Mouse (Mus musculus) T-helper 17 cell (primary cell): ENCODE data around the gene L3mbtl2.

Source experiments
- in situ Hi-C, 2 experiments: fragments of 300-600 bp; cut with MboI, MseI; formaldehyde crosslinking; loops; 1 replicate in 1 of 2; 2 replicates in 1 of 2; pipeline ENCODE4 v1.15.1; 2025; ENCODE audit warnings: high pct_unique_total_duplicates in 2 of 2

L3mbtl2 gene

DNA sequence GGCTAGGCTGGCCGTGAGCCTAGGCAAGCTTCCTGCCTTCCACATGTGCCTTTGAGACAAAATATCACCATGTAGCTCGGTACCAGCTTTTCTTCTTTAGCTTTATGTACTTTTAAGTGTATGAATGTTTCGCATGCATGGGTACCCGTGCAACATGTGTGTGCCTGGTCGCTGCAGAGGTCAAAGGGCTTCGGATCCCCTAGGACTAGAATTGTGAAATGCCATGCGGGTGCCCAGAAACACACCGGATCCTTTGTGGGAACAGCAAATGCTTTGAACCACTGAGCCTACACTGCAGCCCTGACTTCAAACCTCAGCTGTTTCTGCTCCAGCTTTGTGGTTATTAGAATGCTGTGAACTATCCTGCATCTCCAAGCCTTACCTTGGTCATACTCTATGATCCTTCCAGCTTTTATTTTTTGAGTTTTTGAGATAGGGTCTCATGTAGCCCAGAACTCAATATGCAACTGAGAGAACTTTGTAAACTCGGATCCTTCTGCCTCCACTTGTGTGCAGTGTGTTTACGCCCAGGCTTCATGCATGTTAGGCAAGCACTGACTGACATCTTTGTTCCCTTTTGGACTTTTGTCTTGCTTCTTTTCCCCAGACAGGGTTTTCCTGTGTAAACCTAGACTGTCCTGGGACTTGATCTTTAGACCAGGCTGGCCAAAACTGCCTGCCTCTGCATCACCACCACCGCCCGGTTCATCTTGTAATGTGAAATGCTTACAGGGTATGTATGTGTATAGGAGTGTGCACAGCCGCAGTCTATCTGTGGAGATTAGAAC, 38.8 kb downstream of the L3mbtl2 start:
- in situ Hi-C loops, result no loop called here

DNA sequence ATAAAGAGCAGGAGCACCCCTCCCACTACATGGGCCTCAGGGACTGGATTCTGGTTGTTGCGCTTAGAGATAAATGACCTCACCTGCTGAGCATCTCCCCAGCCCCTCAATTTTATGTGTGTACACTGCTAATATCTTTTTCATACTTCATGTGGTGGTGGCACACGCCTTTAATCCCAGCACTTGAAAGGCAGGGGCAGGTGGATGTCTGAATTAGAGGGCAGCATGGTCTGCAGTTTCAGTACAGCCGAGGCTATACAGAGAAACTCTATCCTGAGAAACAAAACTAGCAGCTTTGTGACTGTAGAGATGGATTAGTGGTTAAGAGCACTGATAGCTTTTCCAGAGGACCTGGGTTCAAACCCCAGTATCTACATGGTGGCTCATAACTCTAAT, 39.4 kb downstream of the L3mbtl2 start:
- in situ Hi-C loops, result no loop called here

DNA sequence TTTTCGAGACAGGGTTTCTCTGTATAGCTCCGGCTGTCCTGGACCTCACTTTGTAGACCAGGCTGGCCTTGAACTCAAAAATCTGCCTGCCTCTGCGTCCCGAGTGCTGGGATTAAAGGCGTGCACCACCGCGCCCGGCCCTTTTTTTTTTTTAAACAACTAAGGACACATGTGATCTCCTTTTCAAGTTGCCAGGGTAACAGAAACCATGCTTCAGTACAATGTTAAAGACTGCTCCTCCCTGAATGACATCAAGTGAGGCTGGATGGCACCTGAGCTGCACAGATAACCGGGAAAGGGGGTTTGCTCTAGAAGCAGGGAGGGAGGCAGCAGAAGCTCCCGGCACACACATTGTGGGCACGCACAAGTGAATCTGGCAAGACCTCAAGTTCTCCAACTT, 45.3 kb downstream of the L3mbtl2 start:
- in situ Hi-C loops, result no loop called here

DNA sequence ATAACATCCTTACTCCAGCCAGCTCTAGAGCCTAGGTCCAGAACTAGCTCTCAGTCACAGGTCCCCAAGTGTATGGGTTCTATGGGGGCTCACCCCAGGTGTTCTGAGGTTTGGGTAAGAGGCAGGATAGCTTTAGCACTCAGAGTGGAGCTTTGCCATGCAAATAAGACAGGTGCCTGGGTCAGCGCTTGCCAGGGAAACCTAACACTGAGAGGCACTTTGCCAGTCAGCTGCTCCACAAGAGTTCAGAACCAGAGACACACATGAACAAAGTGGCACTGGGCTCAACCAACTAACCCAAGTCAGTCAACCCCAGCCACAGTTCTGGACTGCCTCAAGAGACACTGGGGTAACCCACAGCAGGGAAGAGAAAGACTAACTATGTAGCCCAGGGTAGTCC, 46.0 kb downstream of the L3mbtl2 start:
- in situ Hi-C loops, result loop anchor here in 1 of 2 experiments (5.0 kb wide), 1 partner anchor 67 kb away; no protein-coding TSS in a partner anchor

DNA sequence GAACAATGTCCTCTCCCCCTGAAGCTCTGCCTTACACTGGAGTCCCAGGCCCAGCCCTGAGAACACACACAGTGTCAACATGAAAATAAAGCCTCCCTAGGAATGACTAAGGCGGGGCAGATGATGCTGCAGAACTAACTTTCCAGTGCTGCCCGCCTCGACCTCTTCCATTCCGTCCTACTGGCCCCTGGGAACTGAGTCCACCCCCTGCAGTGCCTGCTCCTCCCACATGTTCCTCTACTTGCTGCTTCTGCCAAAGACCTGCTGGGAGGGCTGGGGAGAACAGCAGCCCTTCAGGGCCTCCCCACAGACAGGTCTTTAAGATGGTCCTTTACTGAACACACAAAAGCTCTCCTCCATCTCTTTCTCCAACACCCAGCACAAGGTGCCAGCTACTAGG, 47.1 kb downstream of the L3mbtl2 start:
- in situ Hi-C loops, result loop anchor here in 1 of 2 experiments (5.0 kb wide), 1 partner anchor 68 kb away; no protein-coding TSS in a partner anchor

DNA sequence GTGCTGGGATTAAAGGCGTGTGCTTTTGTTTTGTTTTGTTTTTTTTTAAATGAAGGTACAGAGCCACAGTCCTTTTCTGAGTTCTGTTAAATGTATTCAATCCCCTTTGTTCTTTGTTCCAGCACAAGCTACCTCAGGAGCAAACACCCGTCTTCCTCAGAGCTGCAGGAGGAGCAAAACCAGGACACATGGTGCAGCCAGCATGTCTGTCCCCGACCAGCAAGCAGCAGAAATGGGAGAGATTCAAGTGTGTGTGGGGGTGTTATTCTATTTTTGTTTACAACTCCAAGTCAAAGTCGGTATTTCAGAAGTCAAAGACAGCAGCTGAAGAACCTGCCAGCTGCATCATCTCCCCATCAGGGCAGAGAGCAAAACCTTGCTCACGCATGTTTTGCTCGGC, 50.1 kb downstream of the L3mbtl2 start:
- in situ Hi-C loops, result loop anchor here in 1 of 2 experiments (5.0 kb wide), 1 partner anchor 71 kb away; no protein-coding TSS in a partner anchor

DNA sequence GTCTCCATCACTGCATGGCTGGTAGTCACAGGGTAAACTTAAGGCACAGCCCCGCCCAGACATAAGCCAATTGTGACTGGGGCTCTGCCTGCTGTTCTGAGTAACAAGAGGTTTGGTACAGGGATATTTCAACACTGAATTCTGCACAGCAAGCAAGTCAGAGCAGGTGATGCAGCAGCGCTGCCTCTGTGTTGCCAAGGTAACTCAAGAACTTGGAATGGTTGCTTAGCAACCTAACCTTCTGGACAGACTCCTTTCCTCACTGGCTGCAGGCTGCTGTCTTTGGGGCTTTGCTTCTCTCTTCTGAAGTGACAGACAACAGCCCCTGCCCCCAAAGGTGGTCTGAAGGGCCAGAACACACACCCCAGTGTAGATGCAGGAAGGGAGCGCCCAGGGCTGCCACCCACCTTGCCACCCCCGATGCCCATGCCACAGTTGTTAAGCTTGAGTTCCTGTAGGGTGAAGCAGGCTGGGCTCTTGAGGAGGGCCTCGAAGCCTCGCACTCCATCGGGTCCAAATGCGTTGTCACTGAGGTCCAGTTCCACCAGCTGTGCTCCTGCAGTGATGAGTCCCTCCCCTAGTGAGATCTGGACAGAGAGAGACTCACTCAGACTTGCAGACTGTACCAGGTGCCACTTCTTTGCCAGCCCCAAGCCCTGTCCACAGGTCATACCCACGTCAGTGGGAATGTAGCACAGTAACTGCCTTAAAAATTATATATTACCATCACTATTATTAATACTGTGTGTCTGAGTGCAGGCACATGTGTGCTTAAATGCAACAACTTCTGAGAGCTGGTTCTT, 54.8 kb downstream of the L3mbtl2 start:
- in situ Hi-C loops, result loop anchor here in 1 of 2 experiments (5.0 kb wide), 1 partner anchor 86 kb away; no protein-coding TSS in a partner anchor

DNA sequence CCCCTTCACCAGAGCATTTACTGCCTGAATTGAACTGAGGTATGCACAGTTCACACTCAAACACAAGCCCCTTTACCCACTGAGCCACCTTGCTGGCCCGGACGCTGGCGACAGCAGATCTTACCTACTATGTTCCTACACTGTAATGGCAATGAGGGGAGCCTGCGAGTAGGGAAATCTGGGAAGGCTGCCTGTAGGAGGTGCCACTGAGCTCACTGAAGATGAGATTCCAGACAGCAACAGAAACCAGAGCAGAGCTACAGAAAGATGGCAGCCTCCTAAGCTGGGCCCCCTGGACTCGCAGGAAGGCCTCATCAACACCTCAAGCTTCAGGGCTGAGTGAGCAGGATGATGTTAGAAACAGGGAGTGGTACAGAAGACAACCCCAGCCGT, 55.4 kb downstream of the L3mbtl2 start:
- in situ Hi-C loops, result loop anchor here in 1 of 2 experiments (5.0 kb wide), 1 partner anchor 87 kb away; no protein-coding TSS in a partner anchor

DNA sequence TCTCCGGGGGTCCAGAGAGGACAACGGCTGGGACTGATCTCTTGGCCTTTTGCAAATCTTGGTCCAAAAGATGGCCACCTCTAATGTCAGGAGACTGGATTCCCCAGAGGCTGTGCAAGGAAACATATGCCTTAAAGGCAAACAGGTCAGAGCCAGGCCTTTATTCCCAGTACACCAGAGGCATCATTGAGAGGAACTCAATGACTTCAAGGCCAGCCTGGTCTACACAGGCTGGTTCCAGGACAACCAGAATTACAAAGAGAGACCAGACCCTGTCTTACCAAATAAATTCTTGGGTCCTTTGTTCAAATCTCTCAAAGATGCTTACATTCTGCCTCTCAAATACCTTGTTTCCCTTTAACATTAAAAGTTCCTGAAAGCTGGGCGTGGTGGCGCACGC, 58.7 kb downstream of the L3mbtl2 start:
- in situ Hi-C loops, result loop anchor here in 1 of 2 experiments (5.0 kb wide), 1 partner anchor 340 kb away; no protein-coding TSS in a partner anchor

DNA sequence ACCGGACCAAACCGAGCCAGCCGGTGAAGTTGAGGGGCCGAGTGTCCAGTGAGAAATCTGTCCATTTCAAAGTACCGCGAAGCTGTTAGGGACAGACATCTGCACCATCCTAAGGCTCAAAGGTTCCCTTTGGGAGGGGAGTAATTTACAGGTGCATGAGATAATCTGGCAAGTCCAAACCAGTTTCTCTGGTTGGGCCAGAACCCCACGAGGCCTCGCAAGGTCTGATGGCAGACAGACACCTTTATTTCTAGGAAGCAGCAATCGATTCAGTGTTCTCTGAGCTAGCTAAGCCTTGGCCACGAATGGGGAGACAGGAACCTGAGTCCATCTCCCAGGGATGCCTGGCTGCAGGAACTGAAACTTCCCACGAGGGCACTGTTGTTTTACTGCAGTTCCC, 60.0 kb downstream of the L3mbtl2 start:
- in situ Hi-C loops, result loop anchor here in 1 of 2 experiments (5.0 kb wide), 1 partner anchor 341 kb away; no protein-coding TSS in a partner anchor

DNA sequence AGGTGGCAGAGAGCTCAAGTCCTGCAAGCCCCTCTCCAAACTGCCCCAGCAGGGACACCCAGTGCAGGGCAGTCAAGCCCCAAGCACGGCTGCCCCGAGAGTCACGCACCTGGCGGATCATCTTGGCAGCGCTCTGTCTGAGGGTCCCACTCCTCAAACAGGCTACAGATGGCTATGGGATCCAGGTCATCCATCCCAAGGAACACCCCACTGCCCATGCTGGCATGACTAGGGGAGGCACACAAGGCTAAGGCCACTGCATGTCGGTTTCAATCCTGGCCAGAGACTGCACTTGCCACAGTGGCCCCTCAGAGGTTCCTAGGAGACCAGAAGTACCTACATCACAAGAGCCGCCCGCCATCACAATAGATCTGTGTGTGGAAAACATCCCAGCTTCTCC, 62.3 kb downstream of the L3mbtl2 start:
- in situ Hi-C loops, result no loop called here

DNA sequence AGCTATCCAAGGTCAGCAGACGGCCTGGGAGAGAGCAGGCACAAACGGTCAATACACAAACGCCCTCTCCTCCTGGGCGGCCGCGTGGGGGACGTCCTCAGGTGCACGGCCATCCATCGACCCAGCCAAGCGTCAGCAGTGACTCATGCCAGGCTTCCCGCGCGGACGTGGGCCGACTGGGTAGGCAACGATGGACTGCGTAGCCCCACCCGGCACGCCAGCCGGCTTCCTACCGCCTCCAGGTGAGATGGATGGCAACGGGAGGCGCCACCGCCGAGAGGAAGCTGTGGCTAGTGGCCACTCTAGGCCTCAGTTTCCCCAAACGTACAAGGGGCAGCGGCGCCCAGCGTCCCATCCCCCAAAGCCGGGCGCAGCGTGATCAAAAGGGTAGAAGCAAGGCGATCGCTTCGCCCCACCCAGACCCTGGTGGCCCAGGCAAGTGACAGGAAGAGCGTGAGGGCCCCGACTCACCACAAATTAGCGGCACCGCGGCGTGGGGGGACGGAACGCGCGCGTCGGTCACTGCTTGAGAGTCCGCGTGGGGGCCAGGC, 65.6 kb downstream of the L3mbtl2 start:
- in situ Hi-C loops, result no loop called here

DNA sequence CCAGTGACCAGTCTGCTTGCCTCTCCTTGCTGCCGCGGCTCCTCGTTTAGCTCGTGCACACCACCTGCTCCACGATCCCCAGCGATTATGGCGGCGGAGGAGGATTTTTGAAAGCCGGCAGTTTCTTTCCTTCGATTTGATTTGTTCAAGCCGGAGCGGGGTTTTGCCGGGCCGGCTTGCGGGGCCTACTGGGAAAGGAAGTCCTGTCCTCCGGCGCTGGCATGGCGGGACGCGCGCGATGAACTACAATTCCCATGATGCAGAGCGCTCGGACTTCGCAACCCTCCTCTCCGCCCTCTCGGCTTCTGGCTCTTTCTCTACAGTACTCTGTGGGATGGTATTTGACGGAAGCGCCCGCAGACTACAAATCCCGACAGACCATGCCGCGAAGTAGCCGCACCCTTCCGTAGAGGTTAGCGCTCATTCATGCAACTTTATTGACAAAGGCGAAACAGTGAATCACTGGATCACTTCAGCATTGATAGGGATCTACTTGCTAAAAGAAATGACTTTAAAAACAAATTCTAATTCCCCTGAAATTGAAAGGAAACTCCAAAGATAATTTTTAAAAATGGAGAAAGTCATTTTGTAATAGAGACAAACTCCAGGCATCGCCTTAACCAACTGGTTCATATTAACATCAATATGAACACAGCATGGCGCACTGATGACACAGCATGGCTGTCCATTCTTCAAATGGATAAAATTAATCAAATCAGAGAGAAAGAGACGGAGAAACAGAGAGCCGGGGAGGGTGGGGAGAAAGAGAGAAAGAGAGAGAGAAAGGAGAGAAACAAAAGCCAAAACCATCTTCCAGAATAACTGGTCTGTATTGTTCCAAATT, 66.3 kb downstream of the L3mbtl2 start:
- in situ Hi-C loops, result no loop called here

DNA sequence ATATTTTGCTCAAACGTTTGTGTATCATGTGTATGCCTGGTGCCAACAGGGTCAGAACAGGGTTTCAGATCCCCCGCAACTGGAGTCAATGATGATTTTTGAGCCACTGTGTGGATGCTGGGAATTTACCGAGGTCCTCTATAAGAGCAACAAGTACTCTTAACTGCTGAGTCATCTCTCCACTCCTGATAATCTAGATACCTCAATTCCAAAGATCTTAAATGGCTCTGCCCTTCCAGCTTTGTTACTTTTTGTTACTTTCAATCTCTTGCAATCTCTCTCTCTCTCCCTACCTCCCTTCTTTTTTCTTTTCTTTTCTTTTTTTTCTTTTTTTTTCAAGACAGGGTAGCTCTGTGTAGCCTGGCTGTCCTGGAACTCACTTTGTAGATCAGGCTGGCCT, 71.4 kb downstream of the L3mbtl2 start:
- in situ Hi-C loops, result no loop called here
